In the genomic region with DNA sequence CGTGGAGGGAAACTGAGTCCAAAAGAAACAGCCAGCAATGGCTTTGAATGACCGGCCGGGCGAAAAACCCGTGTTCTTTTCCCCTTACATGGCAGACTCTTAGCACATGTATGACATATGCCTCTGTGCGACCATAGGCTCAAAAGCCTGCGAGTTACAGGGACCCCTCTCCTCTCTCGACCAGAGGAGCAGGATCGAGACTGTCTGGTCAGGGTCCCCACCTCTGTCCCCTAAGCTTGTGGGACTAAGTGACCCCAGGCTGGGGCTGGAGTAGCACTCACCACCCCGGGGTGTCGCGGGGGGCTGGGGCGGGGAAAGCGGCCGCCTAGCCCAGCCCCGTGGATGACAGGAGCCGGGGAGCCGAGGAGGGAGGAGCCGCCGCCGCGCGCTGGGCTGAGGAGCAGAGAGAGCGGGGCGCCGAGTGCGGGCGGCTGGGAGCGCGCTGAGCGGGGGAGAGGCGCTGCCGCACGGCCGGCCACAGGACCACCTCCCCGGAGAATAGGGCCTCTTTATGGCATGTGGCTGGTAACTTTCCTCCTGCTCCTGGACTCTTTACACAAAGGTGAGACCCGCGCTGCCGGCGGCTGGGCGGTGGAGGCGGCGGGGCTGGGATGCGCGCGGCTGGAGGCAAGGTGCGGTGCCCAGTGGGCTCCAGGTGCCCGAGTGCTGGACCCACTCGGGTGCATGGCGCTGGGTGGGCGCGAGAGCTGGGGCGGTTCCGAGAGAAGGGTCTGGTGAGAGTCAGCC, we compare ENCODE assay signal across 8 mouse cellular contexts. TPM values are rescaled to one million over a fixed set of nuclear protein-coding genes. Genes with fewer than 3 reads are reported as not detected.
A peak's percentile ranks its signal among the peaks of the same experiment; 100 is the strongest.
DNase-seq lines count a peak whose midpoint lies in the region; ATAC-seq and TF ChIP-seq lines count a peak whose summit lies in the region.
"Had no signal": no experiment of that assay in that cellular context is flagged by ENCODE, and none has a peak within 500 bp of the region (broad histone marks: within the 10 kb centered on the region; RNA-seq: fewer than 3 reads in every experiment).

No protein-coding gene starts in this region.

- TF ChIP-seq EP300 in liver, postnatal 0 days (IDR thresholded peaks at IDR 0.05; ENCODE audit: low read depth) = no peak

- H3K9me3 ChIP-seq in liver, embryonic 11.5 days (ENCODE audit: control insufficient read depth, low read length) = no peaks in the 10 kb centered on the region
- no peaks in the 10 kb centered on the region for H3K9me3 ChIP-seq in liver, postnatal 0 days (ENCODE audit: low read length)
- H3K9me3 ChIP-seq in hindbrain, embryonic 10.5 days = no peaks in the 10 kb centered on the region
- no peaks in the 10 kb centered on the region for H3K9me3 ChIP-seq in limb, embryonic 15.5 days
- no peaks in the 10 kb centered on the region for H3K9me3 ChIP-seq in stomach, embryonic 15.5 days

- no peak overlapping the region for H3K9ac ChIP-seq in liver, embryonic 11.5 days (ENCODE audit: low read depth, low read length)
- no peak overlapping the region for H3K9ac ChIP-seq in liver, postnatal 0 days (replicated peaks)
- H3K9ac ChIP-seq in limb, embryonic 15.5 days = 0 out of 2 replicates have a peak overlapping the region, but pooled peaks have one; percentile 8
- no peak overlapping the region for H3K9ac ChIP-seq in stomach, embryonic 15.5 days

- peak overlapping the region; percentile 23 for H3K4me3 ChIP-seq in liver, embryonic 11.5 days (ENCODE audit: low read depth, low read length)
- no peak overlapping the region for H3K4me3 ChIP-seq in liver, postnatal 0 days (ENCODE audit: low read depth, low read length)
- H3K4me3 ChIP-seq in hindbrain, embryonic 10.5 days = peak overlapping the region; percentile 50
- peak overlapping the region; percentile 39 for H3K4me3 ChIP-seq in limb, embryonic 15.5 days
- peak overlapping the region; percentile 34 for H3K4me3 ChIP-seq in stomach, embryonic 15.5 days (replicated peaks)

- no peak for DNase-seq in liver, embryonic 11.5 days (ENCODE audit: low spot score)
- no peak for DNase-seq in liver, postnatal 0 days
- peak; percentile 81 to 87 for DNase-seq in cerebellum, postnatal 25 days
- peak; percentile 31 for DNase-seq in hindbrain, embryonic 10.5 days (ENCODE audit: low spot score)
- DNase-seq in urinary bladder, adult 2 months (ENCODE audit: low spot score) = no peak

- no peak for ATAC-seq in liver, embryonic 11.5 days (replicated peaks; ENCODE audit: low FRiP score)
- no peak for ATAC-seq in liver, postnatal 0 days
- ATAC-seq in limb, embryonic 15.5 days (ENCODE audit: insufficient number of reproducible peaks, low FRiP score, low TSS enrichment, low read depth) = no peak
- ATAC-seq in stomach, embryonic 15.5 days (ENCODE audit: insufficient read depth, low FRiP score, low read depth) = no peak

- peak overlapping the region; percentile 44 for H3K4me2 ChIP-seq in liver, embryonic 11.5 days
- no peak overlapping the region for H3K4me2 ChIP-seq in liver, postnatal 0 days (ENCODE audit: low read depth, low read length)
- H3K4me2 ChIP-seq in limb, embryonic 15.5 days = peak overlapping the region; percentile 77
- H3K4me2 ChIP-seq in stomach, embryonic 15.5 days = peak overlapping the region; percentile 64

- peaks cover 49% of the 10 kb centered on the region for H3K27me3 ChIP-seq in liver, embryonic 11.5 days (replicated peaks; ENCODE audit: control insufficient read depth, insufficient read depth, low read length)
- H3K27me3 ChIP-seq in liver, postnatal 0 days (ENCODE audit: insufficient read depth, low read length) = peaks cover 51% of the 10 kb centered on the region
- H3K27me3 ChIP-seq in hindbrain, embryonic 10.5 days (ENCODE audit: insufficient read depth, poor library complexity, severe bottlenecking) = peaks cover 93% of the 10 kb centered on the region
- H3K27me3 ChIP-seq in limb, embryonic 15.5 days = peaks cover 73% of the 10 kb centered on the region
- peaks cover 46% of the 10 kb centered on the region for H3K27me3 ChIP-seq in stomach, embryonic 15.5 days (replicated peaks)

- H3K36me3 ChIP-seq in liver, embryonic 11.5 days (ENCODE audit: control insufficient read depth, insufficient read depth, low read length) = no peaks in the 10 kb centered on the region
- H3K36me3 ChIP-seq in liver, postnatal 0 days (replicated peaks; ENCODE audit: insufficient read depth, low read length) = no peaks in the 10 kb centered on the region
- no peaks in the 10 kb centered on the region for H3K36me3 ChIP-seq in hindbrain, embryonic 10.5 days
- H3K36me3 ChIP-seq in limb, embryonic 15.5 days = no peaks in the 10 kb centered on the region
- H3K36me3 ChIP-seq in stomach, embryonic 15.5 days = no peaks in the 10 kb centered on the region

- TF ChIP-seq CTCF in liver, postnatal 0 days (IDR thresholded peaks at IDR 0.05; ENCODE audit: low read depth) = no peak

- H3K4me1 ChIP-seq in liver, embryonic 11.5 days (replicated peaks; ENCODE audit: control insufficient read depth, insufficient read depth, low read length) = peaks cover 6% of the 10 kb centered on the region
- H3K4me1 ChIP-seq in liver, postnatal 0 days (ENCODE audit: insufficient read depth) = no peaks in the 10 kb centered on the region
- peaks cover 28% of the 10 kb centered on the region for H3K4me1 ChIP-seq in hindbrain, embryonic 10.5 days (replicated peaks)
- H3K4me1 ChIP-seq in limb, embryonic 15.5 days = peaks cover 18% of the 10 kb centered on the region
- H3K4me1 ChIP-seq in stomach, embryonic 15.5 days = peaks cover 13% of the 10 kb centered on the region; the same call in 1 of the 2 replicates

- H3K27ac ChIP-seq in liver, embryonic 11.5 days (ENCODE audit: low read depth, low read length) = no peak overlapping the region
- no peak overlapping the region for H3K27ac ChIP-seq in liver, postnatal 0 days (ENCODE audit: low read depth)
- peak overlapping the region; percentile 59 for H3K27ac ChIP-seq in hindbrain, embryonic 10.5 days
- no peak overlapping the region for H3K27ac ChIP-seq in limb, embryonic 15.5 days
- H3K27ac ChIP-seq in stomach, embryonic 15.5 days = no peak overlapping the region

- WGBS in liver, embryonic 11.5 days = 4% methylated on average over 52 of the region's 54 CpGs
- 3% methylated on average over 44 of the region's 54 CpGs for WGBS in liver, postnatal 0 days (ENCODE audit: insufficient replicate concordance)
- WGBS in hindbrain, embryonic 10.5 days = 2% methylated on average over 54 of the region's 54 CpGs
- WGBS in limb, embryonic 15.5 days = 2% methylated on average over 51 of the region's 54 CpGs
- 2% methylated on average over 53 of the region's 54 CpGs for WGBS in stomach, embryonic 15.5 days

RNA-seq across cellular contexts. Expression of gene Dscaml1, which starts 3.7 kb away (rescaled TPM):
- polyA plus RNA-seq in liver, embryonic 11.5 days (2014; fragmentation: Nextera tagmentation; extraction: Ambion mirVana) = 0.08 and 0.27 TPM in 2 replicates
- not detected in 2 replicates for polyA plus RNA-seq in liver, postnatal 0 days (2015; fragmentation: Nextera tagmentation; extraction: Ambion mirVana)
- 0.78 and 0.92 TPM in 2 replicates for polyA plus RNA-seq in hindbrain, embryonic 10.5 days (2016; fragmentation: Nextera tagmentation; extraction: Ambion mirVana)
- 0.23 and 0.31 TPM in 2 replicates for polyA plus RNA-seq in limb, embryonic 15.5 days (2015; fragmentation: Nextera tagmentation; extraction: Ambion mirVana)
- 0.23 and 0.26 TPM in 2 replicates for polyA plus RNA-seq in stomach, embryonic 15.5 days (2015; fragmentation: Nextera tagmentation; extraction: Ambion mirVana)
- 0.07 and 0.13 TPM in 2 replicates for polyA plus RNA-seq in urinary bladder, adult 2 months (2012; rRNA removed)
- polyA plus RNA-seq: liver, embryonic 16.5 days had no signal

RNA-seq across cellular contexts. Expression of gene Fxyd2, which starts 30.7 kb away (rescaled TPM):
- polyA plus RNA-seq in liver, embryonic 11.5 days (2014; fragmentation: Nextera tagmentation; extraction: Ambion mirVana) = 2.2 and 2.4 TPM in 2 replicates
- polyA plus RNA-seq in liver, postnatal 0 days (2015; fragmentation: Nextera tagmentation; extraction: Ambion mirVana) = 0.65 and 1.3 TPM in 2 replicates
- polyA plus RNA-seq in hindbrain, embryonic 10.5 days (2016; fragmentation: Nextera tagmentation; extraction: Ambion mirVana) = 0.93 and 1.1 TPM in 2 replicates
- 3.0 and 4.7 TPM in 2 replicates for polyA plus RNA-seq in limb, embryonic 15.5 days (2015; fragmentation: Nextera tagmentation; extraction: Ambion mirVana)
- polyA plus RNA-seq in stomach, embryonic 15.5 days (2015; fragmentation: Nextera tagmentation; extraction: Ambion mirVana) = 2.6 and 3.1 TPM in 2 replicates
- polyA plus RNA-seq in urinary bladder, adult 2 months (2012; rRNA removed) = 10.5 and 16.5 TPM in 2 replicates

Comparison
In these comparisons a context has a peak if more than half of its experiments do, and no peak if none do; other contexts are left out.
1. DNase-seq: peak in cerebellum, postnatal 25 days (2 of 2) and hindbrain, embryonic 10.5 days (single experiment); none in liver, embryonic 11.5 days (single experiment), liver, postnatal 0 days (single experiment) and urinary bladder, adult 2 months (single experiment).